Mouse (Mus musculus): ENCODE measurements at regions not wholly inside any gene's neighbourhood (a gene's known extent, or its start where the extent isn't known, plus 50 kb on each side); places are given as distances from the start of the nearest gene placed in this dataset.

DNA sequence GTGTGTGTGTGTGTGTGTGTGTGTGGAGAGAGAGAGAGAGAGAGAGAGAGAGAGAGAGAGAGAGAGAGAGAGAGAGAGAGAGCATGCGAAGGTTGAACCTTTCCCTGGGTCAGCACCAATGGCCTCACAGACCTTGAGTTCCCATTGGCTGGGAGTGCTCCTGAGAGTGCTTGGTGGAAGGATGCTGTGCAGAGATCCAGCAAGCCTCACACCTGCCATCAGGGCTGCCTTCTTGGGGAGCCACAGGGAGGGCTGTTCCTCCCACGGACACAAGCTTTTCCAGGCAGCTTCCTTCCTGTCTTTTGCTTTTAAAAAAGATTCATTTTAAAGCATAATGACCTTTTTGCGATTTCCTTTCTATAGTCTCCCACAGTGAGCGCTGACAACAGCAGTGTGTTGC, 127.1 kb upstream of the Eef2kmt start:
- Histone ChIP-seq H3K4me3 (replicated peaks) (no peak overlapping the region), H3K4me1 (replicated peaks) (peaks cover 11% of the 10 kb centered on the region; the same call in 1 of the 2 replicates), H3K36me3 (no peaks in the 10 kb centered on the region), H3K27ac (no peak overlapping the region), H3K4me2 (replicated peaks) (no peak overlapping the region), H3K9ac (replicated peaks) (no peak overlapping the region), H3K27me3 (0 out of 2 replicates have a peak, but pooled peaks cover 3% of the 10 kb centered on the region), H3K9me3 (no peaks in the 10 kb centered on the region)
- 50% methylated on average over 4 of the region's 4 CpGs for WGBS
- ATAC-seq = no peak

DNA sequence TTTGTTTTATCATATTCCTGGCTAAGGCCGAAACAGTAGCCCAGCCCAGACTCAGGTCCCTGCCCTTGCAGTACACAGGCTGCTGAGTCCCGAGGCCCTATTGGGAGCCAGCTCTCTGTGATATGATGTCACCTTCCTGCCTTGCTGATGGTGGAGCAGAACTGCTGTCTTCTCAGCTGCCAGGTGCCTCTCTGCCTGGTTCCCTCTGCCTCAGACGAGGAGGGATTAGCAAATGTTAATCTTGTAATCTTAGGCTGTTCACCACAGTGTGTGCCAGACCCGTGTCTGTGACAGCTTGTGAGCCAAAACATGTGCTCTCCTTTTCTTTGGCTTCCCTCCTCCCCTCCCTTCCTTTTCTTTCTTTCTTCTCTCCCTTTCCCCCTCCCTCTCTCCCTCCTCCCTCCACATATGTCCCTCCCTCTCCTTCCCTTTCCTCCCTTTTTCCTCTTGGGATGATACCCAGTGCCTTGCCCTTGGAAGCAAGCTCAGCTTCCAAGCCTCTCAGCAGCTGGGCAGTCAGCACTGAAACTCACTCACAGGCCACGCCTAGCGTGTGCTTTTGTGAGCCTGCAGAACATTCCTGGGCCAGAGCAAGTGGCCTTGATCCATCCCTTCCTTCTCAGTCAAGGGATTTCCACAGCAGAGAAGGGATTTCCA, 126.6 kb upstream of the Eef2kmt start:
- H3K4me3 ChIP-seq (replicated peaks) = no peak overlapping the region
- no peaks in the 10 kb centered on the region for H3K9me3 ChIP-seq
- no peak overlapping the region for H3K4me2 ChIP-seq (replicated peaks)
- WGBS = 25% methylated on average over 6 of the region's 6 CpGs
- H3K27me3 ChIP-seq = 0 out of 2 replicates have a peak, but pooled peaks cover 3% of the 10 kb centered on the region
- no peaks in the 10 kb centered on the region for H3K36me3 ChIP-seq
- no peak overlapping the region for H3K27ac ChIP-seq
- H3K9ac ChIP-seq (replicated peaks) = no peak overlapping the region
- peaks cover 11% of the 10 kb centered on the region; the same call in 1 of the 2 replicates for H3K4me1 ChIP-seq (replicated peaks)
- peak; percentile 67 for ATAC-seq

DNA sequence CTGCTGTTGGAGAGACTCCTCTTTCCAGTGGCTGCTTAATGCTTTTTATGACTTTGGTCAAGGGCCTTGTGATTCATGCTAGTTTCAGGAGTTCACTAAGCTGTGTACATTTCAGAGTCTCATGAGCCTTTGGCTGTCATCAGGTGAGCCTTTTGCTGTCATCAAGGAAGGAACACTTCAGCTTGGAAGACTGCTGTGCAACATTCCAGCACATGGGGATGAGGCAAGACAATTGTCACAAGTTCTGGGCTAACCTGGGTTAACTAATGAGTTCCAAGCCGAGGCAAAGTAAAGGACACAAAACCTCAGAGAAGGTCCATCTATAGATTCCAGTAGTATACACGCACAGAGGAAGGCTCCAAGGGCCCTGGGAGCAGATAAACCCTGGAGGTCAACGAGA, 124.8 kb upstream of the Eef2kmt start:
- no peak for ATAC-seq
- Histone ChIP-seq H3K9me3 (no peaks in the 10 kb centered on the region), H3K4me1 (replicated peaks) (peaks cover 11% of the 10 kb centered on the region; the same call in 1 of the 2 replicates), H3K27me3 (0 out of 2 replicates have a peak, but pooled peaks cover 3% of the 10 kb centered on the region), H3K27ac (no peak overlapping the region), H3K4me2 (replicated peaks) (no peak overlapping the region), H3K4me3 (replicated peaks) (no peak overlapping the region), H3K36me3 (no peaks in the 10 kb centered on the region), H3K9ac (replicated peaks) (no peak overlapping the region)
- 85% methylated on average over 3 of the region's 3 CpGs for WGBS

DNA sequence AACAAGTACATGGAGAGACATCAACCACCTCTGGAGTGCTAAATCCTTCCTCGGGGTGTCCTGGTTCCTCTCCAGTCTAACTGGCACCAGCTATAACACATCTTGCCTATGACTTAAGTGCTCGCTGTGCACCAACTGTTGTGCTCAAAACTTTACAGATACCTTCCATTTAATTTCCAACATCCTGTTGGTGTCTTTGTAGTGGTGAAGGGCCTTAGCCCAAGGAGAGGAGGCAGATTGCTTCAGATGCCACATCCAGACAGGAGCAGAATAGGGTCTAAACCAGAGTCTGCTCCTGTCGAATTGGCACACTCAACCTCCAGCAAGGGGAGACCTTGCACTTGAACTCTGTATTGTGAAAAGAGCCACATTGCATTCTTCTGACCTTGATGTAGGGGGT, 121.2 kb upstream of the Eef2kmt start:
- Histone ChIP-seq H3K9me3 (no peaks in the 10 kb centered on the region), H3K36me3 (no peaks in the 10 kb centered on the region), H3K4me3 (replicated peaks) (no peak overlapping the region), H3K27ac (no peak overlapping the region), H3K4me1 (replicated peaks) (peaks cover under 1% of the 10 kb centered on the region; the same call in 1 of the 2 replicates), H3K27me3 (0 out of 2 replicates have a peak, but pooled peaks cover 3% of the 10 kb centered on the region), H3K4me2 (replicated peaks) (no peak overlapping the region), H3K9ac (replicated peaks) (no peak overlapping the region)
- 93% methylated on average over 3 of the region's 3 CpGs for WGBS
- ATAC-seq = no peak

DNA sequence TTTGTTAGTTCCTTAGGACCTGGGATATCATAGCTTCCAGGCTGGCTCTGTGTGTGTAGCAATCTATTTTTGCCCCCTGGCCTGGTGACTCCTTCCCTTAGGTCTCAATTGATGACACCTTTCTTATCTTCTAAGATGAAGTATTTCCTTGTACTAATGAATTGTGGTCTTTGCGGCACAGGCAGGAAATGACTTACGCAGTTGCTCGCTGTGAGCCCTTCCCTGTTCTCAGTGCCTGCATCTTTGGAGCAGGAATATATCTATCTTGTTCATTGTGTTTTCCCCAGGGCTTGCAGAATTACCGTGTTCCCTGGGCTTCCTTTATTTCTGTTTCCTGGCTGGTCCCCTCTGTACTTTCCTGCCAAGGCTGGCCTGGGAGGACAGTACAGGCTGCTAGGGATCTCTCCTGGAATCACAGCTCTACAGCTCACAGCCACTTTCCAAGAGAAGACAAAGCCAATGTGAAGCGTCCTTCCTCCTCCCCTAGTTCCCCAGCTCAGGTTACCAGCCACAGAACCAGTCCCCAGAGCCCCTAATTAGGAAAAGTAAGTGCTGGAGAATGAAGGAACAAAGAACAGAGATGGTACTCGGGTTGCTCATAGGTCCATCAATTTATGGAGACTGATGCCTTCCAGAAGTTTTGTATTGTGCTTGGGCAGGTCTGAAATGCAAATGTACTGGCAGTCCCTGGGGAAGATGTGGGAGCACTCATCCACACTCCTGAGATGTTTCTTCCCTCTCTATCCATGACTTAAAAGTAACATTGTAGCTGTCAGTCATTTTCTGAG, 119.2 kb upstream of the Eef2kmt start:
- H3K4me3 ChIP-seq (replicated peaks) = no peak overlapping the region
- H3K4me2 ChIP-seq (replicated peaks) = no peak overlapping the region
- H3K9ac ChIP-seq (replicated peaks) = no peak overlapping the region
- no peaks in the 10 kb centered on the region for H3K4me1 ChIP-seq (replicated peaks)
- H3K27me3 ChIP-seq = no peaks in the 10 kb centered on the region
- no peak for ATAC-seq
- no peaks in the 10 kb centered on the region for H3K36me3 ChIP-seq
- no peaks in the 10 kb centered on the region for H3K9me3 ChIP-seq
- H3K27ac ChIP-seq = no peak overlapping the region
- 74% methylated on average over 6 of the region's 6 CpGs for WGBS

DNA sequence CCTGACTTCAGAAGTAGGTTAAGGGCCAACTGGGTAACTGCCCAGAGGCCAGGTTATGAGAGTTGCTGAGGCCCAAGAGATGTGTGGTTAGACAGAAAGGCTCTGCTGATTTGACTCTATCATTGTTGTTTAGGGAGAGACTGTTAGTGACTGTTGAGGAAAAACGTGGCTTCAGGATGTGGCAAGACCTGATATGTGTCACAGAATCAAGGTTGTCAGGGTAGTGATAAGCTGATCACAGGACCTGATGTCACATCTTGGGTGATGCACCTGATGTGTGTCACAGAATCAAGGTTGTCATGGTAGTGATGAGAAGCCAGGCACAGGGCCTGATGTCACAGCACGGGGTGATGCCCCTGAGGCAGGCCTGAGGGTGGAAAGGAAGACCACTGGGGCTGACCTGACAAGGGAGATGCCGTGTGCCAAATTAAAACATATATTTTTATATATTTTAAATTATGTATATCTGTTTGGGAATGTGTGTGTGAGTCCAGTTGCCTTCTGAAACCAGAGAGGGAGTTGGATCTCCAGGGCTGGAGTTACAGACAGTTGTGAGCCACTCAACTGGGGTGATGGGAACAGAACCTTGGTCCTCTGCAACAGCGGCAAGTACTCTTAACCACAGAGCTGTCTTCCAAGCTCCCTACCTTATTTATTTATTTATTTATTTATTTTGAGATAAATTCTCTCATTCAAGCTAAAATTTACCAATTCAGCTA, 115.6 kb upstream of the Eef2kmt start:
- 87% methylated on average over 4 of the region's 4 CpGs for WGBS

DNA sequence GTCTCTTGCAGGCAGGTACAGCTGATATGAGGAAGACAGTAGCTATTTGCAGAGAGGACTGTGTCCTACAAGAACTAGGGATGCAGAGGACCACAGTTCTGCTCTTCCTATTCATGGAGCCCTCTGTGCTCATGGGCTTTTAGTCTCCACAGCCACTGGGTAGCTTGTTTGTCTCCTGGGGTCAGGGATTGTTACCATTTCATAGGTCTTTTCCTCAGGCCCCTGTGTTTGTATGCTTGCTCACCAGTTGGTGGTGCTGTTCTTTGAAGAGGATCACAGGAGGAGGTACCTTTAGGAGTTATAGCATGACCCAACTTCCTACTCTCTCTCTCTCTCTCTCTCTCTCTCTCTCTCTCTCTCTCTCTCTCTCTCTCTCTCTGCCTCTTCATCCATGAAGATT, 114.7 kb upstream of the Eef2kmt start:
- H3K36me3 ChIP-seq = no peaks in the 10 kb centered on the region
- H3K4me2 ChIP-seq (replicated peaks) = no peak overlapping the region
- H3K9ac ChIP-seq (replicated peaks) = no peak overlapping the region
- no peak for ATAC-seq
- no peak overlapping the region for H3K4me3 ChIP-seq (replicated peaks)
- H3K4me1 ChIP-seq (replicated peaks) = peaks cover 7% of the 10 kb centered on the region
- H3K27ac ChIP-seq = no peak overlapping the region
- H3K27me3 ChIP-seq = no peaks in the 10 kb centered on the region
- H3K9me3 ChIP-seq = no peaks in the 10 kb centered on the region

More for the DNA sequence above, 115.6 kb upstream of the Eef2kmt start:
- ATAC-seq = no peak
- H3K36me3 ChIP-seq = no peaks in the 10 kb centered on the region
- no peak overlapping the region for H3K27ac ChIP-seq
- H3K4me1 ChIP-seq (replicated peaks) = peaks cover 7% of the 10 kb centered on the region
- no peaks in the 10 kb centered on the region for H3K9me3 ChIP-seq
- H3K4me3 ChIP-seq (replicated peaks) = no peak overlapping the region
- H3K9ac ChIP-seq (replicated peaks) = no peak overlapping the region
- no peaks in the 10 kb centered on the region for H3K27me3 ChIP-seq
- H3K4me2 ChIP-seq (replicated peaks) = no peak overlapping the region

DNA sequence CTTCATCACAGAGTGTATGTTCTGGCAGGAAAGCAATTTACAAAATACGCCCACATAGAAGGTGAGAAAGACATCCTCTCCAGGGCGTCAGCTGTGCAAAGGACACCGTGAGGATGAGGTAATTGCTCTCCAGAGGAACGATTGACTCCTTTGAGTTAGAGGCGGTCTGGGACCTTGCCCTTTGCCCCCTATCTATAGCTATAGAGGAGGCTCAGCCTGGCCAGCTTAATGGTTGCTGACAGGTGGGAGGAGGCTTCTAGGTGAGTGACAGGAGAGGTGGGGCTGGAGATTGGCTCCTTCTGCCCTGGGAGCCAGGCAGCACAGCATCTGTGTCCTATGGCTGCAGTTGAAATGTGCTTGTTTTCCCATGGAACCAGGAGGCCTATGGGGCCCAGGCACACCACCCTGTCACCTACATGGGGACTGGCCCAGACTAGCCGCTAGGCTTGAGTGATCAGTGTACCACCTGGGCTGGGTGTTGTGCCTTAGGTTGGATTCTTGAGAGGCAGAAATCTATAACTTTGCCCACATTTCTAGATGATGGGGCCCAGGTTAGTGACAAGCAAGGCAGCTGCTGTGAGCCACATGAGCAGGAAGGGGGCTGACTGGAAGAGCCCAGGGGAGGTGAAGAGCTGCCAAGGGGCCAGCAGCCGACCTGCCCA, 113.2 kb upstream of the Eef2kmt start:
- Histone ChIP-seq H3K4me1 (replicated peaks) (peaks cover 7% of the 10 kb centered on the region), H3K4me2 (replicated peaks) (no peak overlapping the region), H3K27ac (peak overlapping the region; percentile 11; the same call in 1 of the 2 replicates), H3K9me3 (no peaks in the 10 kb centered on the region), H3K9ac (replicated peaks) (no peak overlapping the region), H3K27me3 (no peaks in the 10 kb centered on the region), H3K36me3 (no peaks in the 10 kb centered on the region), H3K4me3 (replicated peaks) (no peak overlapping the region)
- peak; percentile 48; the same call in 1 of the 2 replicates for ATAC-seq
- WGBS = 28% methylated on average over 7 of the region's 7 CpGs

DNA sequence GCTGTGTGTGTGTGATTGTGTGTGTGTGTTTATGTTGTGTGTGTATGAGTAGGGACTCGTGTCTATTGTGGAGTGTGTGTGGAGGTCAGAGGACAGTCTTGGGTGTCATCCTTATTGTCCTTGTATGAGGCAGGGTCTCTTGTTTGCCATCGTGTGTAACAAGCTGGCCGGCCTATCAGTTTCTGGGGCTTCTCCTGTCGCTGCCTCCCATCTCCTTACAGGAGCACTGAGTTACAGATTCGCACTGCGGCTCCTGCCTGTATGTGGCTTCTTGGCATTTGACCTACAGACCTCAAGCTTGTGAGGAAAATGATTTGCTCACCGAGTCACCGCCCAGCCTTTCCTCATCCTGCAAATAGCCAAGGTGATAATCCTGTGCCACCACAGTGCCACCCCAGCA, 112.6 kb upstream of the Eef2kmt start:
- 65% methylated on average over 8 of the region's 8 CpGs for WGBS
- ATAC-seq = no peak
- Histone ChIP-seq H3K4me1 (replicated peaks) (peaks cover 7% of the 10 kb centered on the region), H3K4me3 (replicated peaks) (no peak overlapping the region), H3K9ac (replicated peaks) (no peak overlapping the region), H3K27ac (peak overlapping the region; percentile 11; the same call in 1 of the 2 replicates), H3K27me3 (no peaks in the 10 kb centered on the region), H3K36me3 (no peaks in the 10 kb centered on the region), H3K4me2 (replicated peaks) (no peak overlapping the region), H3K9me3 (no peaks in the 10 kb centered on the region)

DNA sequence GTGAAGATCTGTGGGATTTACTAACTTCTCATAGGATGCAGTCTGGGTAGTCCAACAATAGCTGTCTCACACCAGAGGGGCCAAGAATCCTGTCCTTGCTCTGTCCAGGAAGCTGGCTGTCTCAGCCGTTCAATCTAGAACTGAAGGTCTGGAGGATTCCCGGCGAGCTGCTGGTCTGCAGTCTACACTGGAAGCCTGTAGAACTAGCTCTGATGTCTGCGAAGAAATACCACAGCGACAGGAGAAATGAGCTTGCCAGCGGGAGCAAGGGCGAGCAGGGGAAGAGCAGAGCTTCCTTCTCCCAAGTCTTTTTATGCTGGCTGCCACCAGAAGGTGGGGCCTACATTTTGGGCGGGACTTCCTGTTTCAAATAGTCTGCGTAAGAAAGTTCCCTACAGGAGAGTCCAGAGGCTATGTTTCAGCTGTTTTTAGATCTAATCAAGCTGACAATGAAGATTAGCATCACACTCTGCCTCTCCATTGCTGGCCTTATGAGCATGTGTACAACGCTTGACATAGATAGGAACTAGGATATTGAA, 111.9 kb upstream of the Eef2kmt start:
- no peaks in the 10 kb centered on the region for H3K9me3 ChIP-seq
- WGBS = 85% methylated on average over 10 of the region's 10 CpGs
- no peaks in the 10 kb centered on the region for H3K36me3 ChIP-seq
- peaks cover 7% of the 10 kb centered on the region for H3K4me1 ChIP-seq (replicated peaks)
- H3K4me3 ChIP-seq (replicated peaks) = no peak overlapping the region
- no peaks in the 10 kb centered on the region for H3K27me3 ChIP-seq
- H3K4me2 ChIP-seq (replicated peaks) = no peak overlapping the region
- H3K9ac ChIP-seq (replicated peaks) = no peak overlapping the region
- no peak for ATAC-seq
- no peak overlapping the region for H3K27ac ChIP-seq

DNA sequence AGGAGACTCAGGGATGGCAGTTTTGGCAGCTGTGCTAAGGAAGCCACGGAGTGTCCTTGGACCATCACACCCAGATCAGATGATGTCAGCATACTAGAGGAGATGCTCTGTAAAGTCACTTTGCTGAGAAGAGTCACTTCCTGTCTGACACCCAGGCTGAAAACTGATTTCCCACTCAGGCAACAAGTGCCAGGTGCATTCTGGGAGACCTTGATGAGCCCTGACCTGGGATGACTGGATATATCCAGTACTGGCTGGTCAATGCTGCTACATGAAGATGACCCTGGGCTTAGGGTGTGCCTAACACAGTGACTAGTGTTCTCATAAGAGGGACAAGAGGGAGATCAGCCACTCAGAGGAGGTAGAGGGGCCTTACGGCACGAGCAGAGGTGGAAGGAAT, 110.2 kb upstream of the Eef2kmt start:
- ATAC-seq = no peak
- Histone ChIP-seq H3K4me3 (replicated peaks) (no peak overlapping the region), H3K9ac (replicated peaks) (no peak overlapping the region), H3K27ac (no peak overlapping the region), H3K9me3 (no peaks in the 10 kb centered on the region), H3K27me3 (no peaks in the 10 kb centered on the region), H3K4me1 (replicated peaks) (peaks cover 7% of the 10 kb centered on the region), H3K36me3 (no peaks in the 10 kb centered on the region), H3K4me2 (replicated peaks) (no peak overlapping the region)
- 91% methylated on average over 3 of the region's 3 CpGs for WGBS

Data from midbrain, embryonic 13.5 days (tissue).